Mouse (Mus musculus) thymus, adult 2 months (tissue): ENCODE measurements around the gene Hmces.

Experiments used
- CTCF ChIP-seq: fragments of 200-500 bp; IDR thresholded peaks from 2 replicates; pipeline ENCODE4 v1.5.1; 2012; ENCODE audit warnings: mild to moderate bottlenecking, control low read depth, low read length, moderate library complexity, borderline replicate concordance; ENCODE audit not compliant: control insufficient read depth, poor library complexity, insufficient read depth; ENCODE audit errors: extremely low read depth
- POLR2A ChIP-seq: fragments of 200-500 bp; IDR thresholded peaks from 2 replicates; pipeline ENCODE4 v1.6.1; 2012; ENCODE audit warnings: mild to moderate bottlenecking, low read length, control low read depth, moderate library complexity; ENCODE audit not compliant: control insufficient read depth, poor library complexity, insufficient read depth; ENCODE audit errors: extremely low read depth

GRCm38 (mm10) chr6:87868871-87869506 is 44.7 kb upstream of the Hmces start:
- TF ChIP-seq CTCF (no peak), POLR2A (no peak)
